Comparison of ENCODE assay signal across 9 mouse cellular contexts in genomic region chr7:24365258-24366014, GRCm38 (mm10). TPM values are rescaled to one million over a fixed set of nuclear protein-coding genes. Genes with fewer than 3 reads are reported as not detected.
DNase-seq lines count a peak whose midpoint lies in the region; ATAC-seq and TF ChIP-seq lines count a peak whose summit lies in the region.
"Had no signal": no experiment of that assay in that cellular context is flagged by ENCODE, and none has a peak within 500 bp of the region (broad histone marks: within the 10 kb centered on the region; RNA-seq: fewer than 3 reads in every experiment).

No protein-coding gene starts in this region.

- TF ChIP-seq EP300 in liver, embryonic 14.5 days (IDR thresholded peaks at IDR 0.05; ENCODE audit: low read depth): no peak

- peak; percentile 36 for ATAC-seq in forebrain, embryonic 15.5 days (replicated peaks)
- ATAC-seq in liver, embryonic 14.5 days (ENCODE audit: insufficient read depth): no peak
- no peak for ATAC-seq in frontal cortex, adult (ENCODE audit: low TSS enrichment)

- no peaks in the 10 kb centered on the region for H3K9me3 ChIP-seq in forebrain, embryonic 15.5 days
- H3K9me3 ChIP-seq in liver, embryonic 14.5 days (ENCODE audit: control insufficient read depth, low read length): no peaks in the 10 kb centered on the region

- H3K4me2 ChIP-seq in forebrain, embryonic 15.5 days (replicated peaks): no peak overlapping the region
- no peak overlapping the region; the same call in 1 of the 2 replicates for H3K4me2 ChIP-seq in liver, embryonic 14.5 days (ENCODE audit: low read depth)

- no peak for TF ChIP-seq CTCF in liver, embryonic 14.5 days (IDR thresholded peaks at IDR 0.05; ENCODE audit: low read depth)

- no peak overlapping the region for H3K9ac ChIP-seq in forebrain, embryonic 15.5 days (replicated peaks)
- peak overlapping the region; percentile 45 for H3K9ac ChIP-seq in liver, embryonic 14.5 days (replicated peaks)

- no peak overlapping the region for H3K4me3 ChIP-seq in forebrain, embryonic 15.5 days
- no peak overlapping the region for H3K4me3 ChIP-seq in liver, embryonic 14.5 days (ENCODE audit: insufficient read depth in 1 of 2, low read depth in 2 of 2, low read length in 2 of 2)

- WGBS in forebrain, embryonic 15.5 days: 82% methylated on average over 5 of the region's 5 CpGs
- WGBS in liver, embryonic 14.5 days (ENCODE audit: insufficient replicate concordance): 69% methylated on average over 5 of the region's 5 CpGs

- peak; percentile 24 for DNase-seq in adrenal gland, postnatal 25 days
- DNase-seq in adrenal gland, postnatal 14 days: no peak
- DNase-seq in 3134 (ENCODE audit: extremely low read depth, insufficient read length, low spot score) (peak; percentile 83), MN1 (ENCODE audit: low spot score) (no peak)
- no peak for DNase-seq in liver, embryonic 14.5 days (ENCODE audit: low read depth in 3 of 3, low spot score in 3 of 3)
- no peak for DNase-seq in left cerebral cortex, adult 18-20 months (ENCODE audit: low spot score in 2 of 2)

- peaks cover 3% of the 10 kb centered on the region; the same call in 1 of the 2 replicates for H3K27me3 ChIP-seq in forebrain, embryonic 15.5 days
- H3K27me3 ChIP-seq in liver, embryonic 14.5 days (ENCODE audit: control insufficient read depth, insufficient read depth, low read length): no peaks in the 10 kb centered on the region

- no peaks in the 10 kb centered on the region for H3K4me1 ChIP-seq in forebrain, embryonic 15.5 days
- peaks cover 41 to 50% of the 10 kb centered on the region in 2 experiments for H3K4me1 ChIP-seq in liver, embryonic 14.5 days (replicated peaks; ENCODE audit: control insufficient read depth in 2 of 2, insufficient read depth in 2 of 2, low read length in 1 of 2)

- no peaks in the 10 kb centered on the region for H3K36me3 ChIP-seq in forebrain, embryonic 15.5 days
- no peaks in the 10 kb centered on the region for H3K36me3 ChIP-seq in liver, embryonic 14.5 days (replicated peaks; ENCODE audit: control insufficient read depth, insufficient read depth, low read depth)

- H3K27ac ChIP-seq in forebrain, embryonic 15.5 days (replicated peaks): no peak overlapping the region
- H3K27ac ChIP-seq in liver, embryonic 14.5 days: peak overlapping the region; percentile 43

RNA-seq across cellular contexts. Expression of gene Kcnn4, which starts 4.6 kb away (rescaled TPM):
- total RNA-seq in adrenal gland, postnatal 25 days (2021): 0.21 TPM in 1 of 2 replicates, not detected in the other
- 4.9 and 7.3 TPM in 2 replicates for total RNA-seq in adrenal gland, postnatal 14 days (2021)
- 0.56 and 0.63 TPM in 2 replicates for polyA plus RNA-seq in forebrain, embryonic 15.5 days (2015; fragmentation: Nextera tagmentation; extraction: Ambion mirVana)
- 112 and 113 TPM in 2 replicates for polyA plus RNA-seq in liver, embryonic 14.5 days (2012; rRNA removed)
- polyA plus RNA-seq in liver, embryonic 14.5 days (2014; fragmentation: Nextera tagmentation; extraction: Ambion mirVana): 90.2 and 112 TPM in 2 replicates
- total RNA-seq in left cerebral cortex, adult 18-20 months (2021): under 1 TPM; 0.19 to 0.45 TPM

RNA-seq across cellular contexts. Expression of gene Lypd5, which starts 16.4 kb away (rescaled TPM):
- total RNA-seq in adrenal gland, postnatal 25 days (2021): not detected in 2 replicates
- not detected in 2 replicates for total RNA-seq in adrenal gland, postnatal 14 days (2021)
- not detected in 2 replicates for polyA plus RNA-seq in forebrain, embryonic 15.5 days (2015; fragmentation: Nextera tagmentation; extraction: Ambion mirVana)
- polyA plus RNA-seq in liver, embryonic 14.5 days (2012; rRNA removed): not detected in 2 replicates
- not detected in 2 replicates for polyA plus RNA-seq in liver, embryonic 14.5 days (2014; fragmentation: Nextera tagmentation; extraction: Ambion mirVana)
- not detected for total RNA-seq in left cerebral cortex, adult 18-20 months (2021)
- polyA plus RNA-seq: cortical plate, adult 2 months had no signal

RNA-seq across cellular contexts. Expression of gene Tescl, which starts 31.7 kb away (rescaled TPM):
- total RNA-seq in adrenal gland, postnatal 25 days (2021): 1.0 and 1.1 TPM in 2 replicates
- not detected in 2 replicates for total RNA-seq in adrenal gland, postnatal 14 days (2021)
- polyA plus RNA-seq in forebrain, embryonic 15.5 days (2015; fragmentation: Nextera tagmentation; extraction: Ambion mirVana): not detected in 2 replicates
- 0.11 TPM in 1 of 2 replicates, not detected in the other for polyA plus RNA-seq in liver, embryonic 14.5 days (2012; rRNA removed)
- polyA plus RNA-seq in liver, embryonic 14.5 days (2014; fragmentation: Nextera tagmentation; extraction: Ambion mirVana): not detected in 2 replicates
- total RNA-seq in left cerebral cortex, adult 18-20 months (2021): not detected

RNA-seq across cellular contexts. Expression of gene Smg9, which starts 34.0 kb away (rescaled TPM):
- 26.6 and 29.1 TPM in 2 replicates for total RNA-seq in adrenal gland, postnatal 25 days (2021)
- 17.3 and 26.7 TPM in 2 replicates for total RNA-seq in adrenal gland, postnatal 14 days (2021)
- 33.4 and 36.6 TPM in 2 replicates for polyA plus RNA-seq in forebrain, embryonic 15.5 days (2015; fragmentation: Nextera tagmentation; extraction: Ambion mirVana)
- 20.6 and 22.2 TPM in 2 replicates for polyA plus RNA-seq in liver, embryonic 14.5 days (2012; rRNA removed)
- 11.2 and 11.8 TPM in 2 replicates for polyA plus RNA-seq in liver, embryonic 14.5 days (2014; fragmentation: Nextera tagmentation; extraction: Ambion mirVana)
- 10 to 100 TPM; 40.2 to 43.0 TPM for total RNA-seq in left cerebral cortex, adult 18-20 months (2021)

RNA-seq across cellular contexts. Expression of gene Zfp94, which starts 49.0 kb away (rescaled TPM):
- total RNA-seq in adrenal gland, postnatal 25 days (2021): 4.1 and 6.6 TPM in 2 replicates
- 3.8 and 5.4 TPM in 2 replicates for total RNA-seq in adrenal gland, postnatal 14 days (2021)
- 24.5 and 24.7 TPM in 2 replicates for polyA plus RNA-seq in forebrain, embryonic 15.5 days (2015; fragmentation: Nextera tagmentation; extraction: Ambion mirVana)
- polyA plus RNA-seq in liver, embryonic 14.5 days (2012; rRNA removed): 1.5 and 1.8 TPM in 2 replicates
- polyA plus RNA-seq in liver, embryonic 14.5 days (2014; fragmentation: Nextera tagmentation; extraction: Ambion mirVana): 1.4 TPM in 2 replicates
- 10 to 100 TPM; 12.2 to 14.1 TPM for total RNA-seq in left cerebral cortex, adult 18-20 months (2021)

Comparison
In these comparisons a context has a peak if more than half of its experiments do, and no peak if none do; other contexts are left out.
1. DNase-seq: peak in adrenal gland, postnatal 25 days (single experiment) and 3134 (single experiment); none in adrenal gland, postnatal 14 days (single experiment), liver, embryonic 14.5 days (0 of 3), MN1 (single experiment) and left cerebral cortex, adult 18-20 months (0 of 2).